Mouse (Mus musculus) induced T-regulatory cell, adult 2 months (primary cell): ENCODE results near the gene Eif3f.

ENCODE experiments used
- DNase-seq: peaks from one replicate; pipeline ENCODE4 v3.0.0-alpha.2; 2012; ENCODE audit warnings: low read depth

Gene Eif3f

DNA sequence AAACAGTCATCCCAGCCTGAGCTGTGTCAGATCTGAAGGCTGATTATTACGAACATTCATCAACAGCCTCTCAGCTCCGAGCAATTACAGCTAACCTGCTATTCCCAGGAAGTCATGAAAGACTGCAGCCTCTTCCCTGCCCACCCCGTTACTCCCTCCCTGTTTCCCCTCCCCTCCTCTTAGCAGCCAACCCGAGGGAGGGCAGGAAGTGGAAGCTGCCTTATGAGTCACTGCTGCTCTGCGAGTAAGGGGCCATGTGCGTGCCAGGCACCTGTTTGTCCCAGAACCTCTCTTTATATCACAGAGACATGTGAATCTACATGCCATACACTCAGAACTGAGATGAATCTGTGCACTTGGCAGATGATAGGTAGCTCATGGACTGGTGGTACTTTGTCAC, 34.0 kb downstream of the Eif3f start:
- DNase-seq = no peak

DNA sequence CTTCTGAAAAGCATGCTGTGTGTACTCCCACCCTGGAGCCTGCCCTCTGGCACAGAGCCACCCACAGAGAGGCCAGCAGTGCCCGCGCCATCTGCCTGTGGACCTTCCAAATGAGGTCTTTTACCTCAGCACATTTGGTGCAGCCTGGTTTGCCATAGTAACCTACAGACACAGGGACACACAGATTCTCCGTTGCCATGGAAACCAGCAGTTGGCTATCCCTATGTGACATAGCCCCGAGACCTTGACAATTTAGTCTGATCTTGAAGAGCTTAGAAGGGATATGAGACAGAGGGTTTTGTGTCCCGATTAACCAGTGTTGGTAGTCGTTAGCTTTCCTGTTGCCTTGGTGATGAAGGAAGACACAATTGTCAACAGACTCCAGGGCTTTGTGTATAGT, 38.1 kb downstream of the Eif3f start:
- DNase-seq = no peak

DNA sequence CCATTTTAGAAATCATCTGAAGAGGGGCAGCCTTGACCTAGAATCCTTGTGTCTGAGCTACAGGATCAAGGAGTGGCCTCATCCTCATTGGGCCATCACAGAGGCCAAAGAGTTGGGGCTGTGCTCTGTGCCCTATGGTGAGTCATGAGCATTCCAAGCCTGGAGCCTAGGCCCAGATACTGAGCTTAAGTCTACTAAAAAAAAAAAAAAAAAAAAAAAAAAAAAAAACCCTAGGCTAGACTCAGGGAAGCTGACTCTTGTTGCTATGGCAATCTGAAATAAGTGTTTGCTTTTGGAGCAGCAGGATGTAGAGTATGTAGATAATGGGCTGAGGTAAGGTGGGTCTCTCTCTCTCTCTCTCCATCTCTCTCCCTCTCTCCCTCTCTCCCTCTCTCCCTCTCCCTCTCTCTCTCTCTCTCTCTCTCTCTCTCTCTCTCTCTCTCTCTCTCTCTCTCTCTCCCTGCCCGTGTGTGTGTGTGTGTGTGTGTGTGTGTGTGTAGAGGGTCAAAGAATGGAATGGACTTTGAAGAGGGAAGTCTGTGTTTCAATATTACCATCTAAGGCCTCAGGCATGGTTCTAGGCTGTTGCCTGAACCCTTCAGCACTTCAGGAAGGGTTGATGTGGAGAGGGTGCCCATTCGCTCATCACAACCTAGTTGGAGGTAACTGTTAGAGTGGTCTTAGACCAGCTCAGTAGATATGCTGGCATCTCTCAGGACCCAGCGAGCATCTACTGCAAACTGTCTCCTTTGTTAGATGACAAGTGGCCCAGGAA, 51.9 kb downstream of the Eif3f start:
- DNase-seq = no peak

DNA sequence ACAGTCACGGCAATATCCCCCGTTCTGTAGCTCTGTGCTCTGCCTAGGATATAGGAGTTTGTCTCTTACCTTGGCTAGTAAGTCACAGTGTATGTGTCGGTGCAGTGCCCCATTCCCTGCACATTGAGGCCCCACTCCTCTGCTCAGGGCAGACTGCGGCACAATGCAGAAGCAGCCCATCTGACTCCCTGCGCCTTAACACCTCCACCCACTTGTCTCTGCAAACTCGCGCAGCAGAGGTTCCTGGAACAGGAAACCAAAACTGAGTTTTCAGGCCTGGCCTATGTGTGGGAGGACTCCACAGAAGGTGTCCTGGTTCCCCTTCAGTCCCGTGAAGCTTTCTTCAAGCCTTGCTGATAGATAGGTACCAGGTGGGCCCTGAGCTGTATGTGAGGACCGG, 57.0 kb downstream of the Eif3f start:
- peak; percentile 10 for DNase-seq
